Mouse (Mus musculus) brain, embryonic 14.5 days (tissue): Measurements from ENCODE around the gene Tuba1c.

ENCODE experiments used
- CTCF ChIP-seq: fragments of 200-500 bp; IDR thresholded peaks from 2 replicates; pipeline ENCODE4 v1.5.1; 2012; ENCODE audit warnings: inconsistent platforms, mild to moderate bottlenecking, moderate library complexity, borderline replicate concordance; ENCODE audit not compliant: insufficient read depth, insufficient read length; ENCODE audit errors: extremely low read depth
- POLR2A ChIP-seq: fragments of 200-500 bp; IDR thresholded peaks from 2 replicates; pipeline ENCODE4 v1.6.1; 2012; ENCODE audit warnings: mild to moderate bottlenecking, inconsistent platforms, borderline replicate concordance; ENCODE audit not compliant: poor library complexity, insufficient read depth, insufficient read length, severe bottlenecking; ENCODE audit errors: extremely low read depth

GRCm38 (mm10) chr15:99031388-99031675, 1.6 kb downstream of the Tuba1c start:
- TF ChIP-seq POLR2A (no peak), CTCF (no peak)
